Mouse (Mus musculus): ENCODE data around the gene Anks4b. TPM values are rescaled to one million over a fixed set of nuclear protein-coding genes. Genes with fewer than 3 reads are reported as not detected.

The Anks4b gene
- polyA plus RNA-seq (2015; fragmentation: Nextera tagmentation; extraction: Ambion mirVana), result 2.5 and 2.9 TPM in 2 replicates

GRCm38 (mm10) chr7:120173603-120174244, at the start of gene Anks4b:
TSS of gene Anks4b (plus strand) at chr7:120173858.
- Histone ChIP-seq H3K9me3 (replicated peaks; ENCODE audit: low read length) (no peaks in the 10 kb centered on the region), H3K4me2 (ENCODE audit: low read length) (peak within 1 kb of the TSS; percentile 30), H3K36me3 (ENCODE audit: insufficient read depth, low read length) (no peaks in the 10 kb centered on the region), H3K9ac (ENCODE audit: low read depth, low read length) (no peak within 1 kb of the TSS), H3K27me3 (ENCODE audit: insufficient read depth, low read length) (no peaks in the 10 kb centered on the region), H3K4me3 (replicated peaks; ENCODE audit: low read depth, low read length) (peak within 1 kb of the TSS; percentile 0), H3K4me1 (replicated peaks; ENCODE audit: insufficient read depth, low read length) (no peaks in the 10 kb centered on the region), H3K27ac (peak within 1 kb of the TSS; percentile 19; the same call in 1 of the 2 replicates)
- DNase-seq (ENCODE audit: low spot score), result no peak
- 57% methylated on average over 10 of the region's 10 CpGs for WGBS
- peak; percentile 96 for ATAC-seq (replicated peaks; ENCODE audit: low FRiP score, low read depth)
- TF ChIP-seq CTCF (IDR thresholded peaks at IDR 0.05; ENCODE audit: low read depth), result no peak

GRCm38 (mm10) chr7:120124844-120125243, 48.8 kb upstream of the Anks4b start:
- DNase-seq (ENCODE audit: low spot score) (peak; percentile 87), ATAC-seq (replicated peaks; ENCODE audit: low FRiP score, low read depth) (peak; percentile 88)
- WGBS, result 2% methylated on average over 3 of the region's 3 CpGs
- H3K4me1 ChIP-seq (replicated peaks; ENCODE audit: insufficient read depth, low read length), result peaks cover 5% of the 10 kb centered on the region; the same call in 1 of the 2 replicates
- H3K9ac ChIP-seq (ENCODE audit: low read depth, low read length), result no peak overlapping the region
- no peaks in the 10 kb centered on the region; the same call in 1 of the 2 replicates for H3K36me3 ChIP-seq (ENCODE audit: insufficient read depth, low read length)
- H3K4me3 ChIP-seq (replicated peaks; ENCODE audit: low read depth, low read length), result no peak overlapping the region
- H3K27ac ChIP-seq, result no peak overlapping the region
- TF ChIP-seq CTCF (IDR thresholded peaks at IDR 0.05; ENCODE audit: low read depth), result peak; percentile 92
- H3K27me3 ChIP-seq (ENCODE audit: insufficient read depth, low read length), result no peaks in the 10 kb centered on the region
- no peak overlapping the region for H3K4me2 ChIP-seq (ENCODE audit: low read length)
- no peaks in the 10 kb centered on the region for H3K9me3 ChIP-seq (replicated peaks; ENCODE audit: low read length)

DNA sequence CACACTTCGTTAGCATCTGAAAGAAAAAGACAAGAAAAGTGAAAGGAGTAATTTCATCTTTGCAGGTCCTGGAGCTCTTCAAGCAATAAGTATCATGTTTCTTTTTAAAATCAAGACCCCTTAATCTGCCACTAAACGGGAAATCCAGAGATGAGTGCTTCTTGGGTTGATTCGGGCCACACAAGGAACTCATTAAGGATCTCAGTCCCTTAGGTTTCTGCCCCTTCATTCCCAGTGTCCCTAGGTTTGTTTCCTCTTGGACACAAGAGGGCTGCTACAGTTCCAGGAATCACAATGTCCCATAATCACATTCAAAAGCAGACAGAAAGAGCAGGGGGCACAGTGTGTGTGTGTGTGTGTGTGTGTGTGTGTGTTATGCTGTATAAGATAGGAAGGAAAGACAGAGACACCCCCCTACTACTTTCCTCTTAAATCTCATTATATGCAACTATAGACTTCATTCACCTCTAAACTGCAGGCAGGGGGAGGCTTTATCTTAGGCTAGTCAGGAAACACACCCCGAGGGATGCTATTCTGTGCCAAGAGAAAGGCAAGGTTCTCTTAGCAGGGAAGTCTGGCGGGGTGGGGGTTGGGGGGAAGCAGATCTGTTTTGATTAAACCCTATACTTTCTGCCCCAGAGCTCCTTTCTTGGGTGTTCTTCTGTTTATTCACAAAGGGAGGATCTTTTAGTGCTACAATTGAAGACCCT, 46.5 kb upstream of the Anks4b start:
- ATAC-seq (replicated peaks; ENCODE audit: low FRiP score, low read depth) (peak; percentile 26; the same call in 1 of the 2 replicates), DNase-seq (ENCODE audit: low spot score) (peak; percentile 50)
- Histone ChIP-seq H3K4me1 (replicated peaks; ENCODE audit: insufficient read depth, low read length) (peaks cover 5% of the 10 kb centered on the region; the same call in 1 of the 2 replicates), H3K9ac (ENCODE audit: low read depth, low read length) (no peak overlapping the region), H3K4me2 (ENCODE audit: low read length) (no peak overlapping the region), H3K27me3 (ENCODE audit: insufficient read depth, low read length) (no peaks in the 10 kb centered on the region), H3K36me3 (ENCODE audit: insufficient read depth, low read length) (no peaks in the 10 kb centered on the region), H3K27ac (0 out of 2 replicates have a peak overlapping the region, but pooled peaks have one; percentile 31), H3K4me3 (replicated peaks; ENCODE audit: low read depth, low read length) (no peak overlapping the region), H3K9me3 (replicated peaks; ENCODE audit: low read length) (no peaks in the 10 kb centered on the region)
- TF ChIP-seq CTCF (IDR thresholded peaks at IDR 0.05; ENCODE audit: low read depth), result no peak
- WGBS, result 24% methylated on average over 5 of the region's 5 CpGs

GRCm38 (mm10) chr7:120127686-120128059, 46.0 kb upstream of the Anks4b start:
- Histone ChIP-seq H3K27ac (no peak overlapping the region), H3K4me2 (ENCODE audit: low read length) (no peak overlapping the region), H3K4me1 (replicated peaks; ENCODE audit: insufficient read depth, low read length) (peaks cover 5% of the 10 kb centered on the region; the same call in 1 of the 2 replicates), H3K9me3 (replicated peaks; ENCODE audit: low read length) (no peaks in the 10 kb centered on the region), H3K9ac (ENCODE audit: low read depth, low read length) (no peak overlapping the region), H3K36me3 (ENCODE audit: insufficient read depth, low read length) (no peaks in the 10 kb centered on the region), H3K27me3 (ENCODE audit: insufficient read depth, low read length) (no peaks in the 10 kb centered on the region), H3K4me3 (replicated peaks; ENCODE audit: low read depth, low read length) (no peak overlapping the region)
- ATAC-seq (replicated peaks; ENCODE audit: low FRiP score, low read depth), result peak; percentile 75
- DNase-seq (ENCODE audit: low spot score), result peak; percentile 83
- 16% methylated on average over 4 of the region's 4 CpGs for WGBS
- TF ChIP-seq CTCF (IDR thresholded peaks at IDR 0.05; ENCODE audit: low read depth), result no peak

- Histone ChIP-seq H3K4me2 (ENCODE audit: low read length) (no peak overlapping the region), H3K27ac (no peak overlapping the region), H3K9ac (ENCODE audit: low read depth, low read length) (no peak overlapping the region), H3K4me3 (replicated peaks; ENCODE audit: low read depth, low read length) (no peak overlapping the region), H3K36me3 (ENCODE audit: insufficient read depth, low read length) (no peaks in the 10 kb centered on the region), H3K27me3 (ENCODE audit: insufficient read depth, low read length) (no peaks in the 10 kb centered on the region), H3K9me3 (replicated peaks; ENCODE audit: low read length) (no peaks in the 10 kb centered on the region), H3K4me1 (replicated peaks; ENCODE audit: insufficient read depth, low read length) (peaks cover 5% of the 10 kb centered on the region; the same call in 1 of the 2 replicates)
- no peak for ATAC-seq (replicated peaks; ENCODE audit: low FRiP score, low read depth)
- WGBS, result 39% methylated on average over 4 of the region's 4 CpGs
- no peak for TF ChIP-seq CTCF (IDR thresholded peaks at IDR 0.05; ENCODE audit: low read depth)
- peak; percentile 21 for DNase-seq (ENCODE audit: low spot score)
Measured at GRCm38 (mm10) chr7:120128951-120129350, 44.7 kb upstream of the Anks4b start.

DNA sequence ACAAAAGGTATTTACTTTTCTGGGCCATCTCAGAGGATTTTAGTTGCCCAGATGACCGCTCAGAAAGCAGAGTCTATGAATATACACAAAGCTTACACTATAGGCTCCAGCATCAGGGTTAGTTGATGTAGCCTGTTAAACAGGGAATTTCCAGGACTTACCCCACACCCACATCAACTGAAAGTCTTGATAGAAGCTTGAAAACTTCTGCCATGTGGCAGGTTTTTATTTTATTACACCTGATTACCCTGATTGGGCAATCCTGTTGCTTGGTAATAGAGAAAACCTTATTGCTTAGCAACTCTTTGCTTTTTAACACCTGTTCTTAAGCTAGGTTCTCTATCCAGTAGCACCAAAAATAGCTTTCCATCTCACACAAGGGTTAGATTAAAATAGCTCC, 30.9 kb upstream of the Anks4b start:
- Histone ChIP-seq H3K4me1 (replicated peaks; ENCODE audit: insufficient read depth, low read length) (no peaks in the 10 kb centered on the region), H3K36me3 (ENCODE audit: insufficient read depth, low read length) (no peaks in the 10 kb centered on the region), H3K4me2 (ENCODE audit: low read length) (no peak overlapping the region), H3K9me3 (replicated peaks; ENCODE audit: low read length) (no peaks in the 10 kb centered on the region), H3K4me3 (replicated peaks; ENCODE audit: low read depth, low read length) (no peak overlapping the region), H3K27ac (no peak overlapping the region), H3K27me3 (ENCODE audit: insufficient read depth, low read length) (no peaks in the 10 kb centered on the region), H3K9ac (ENCODE audit: low read depth, low read length) (no peak overlapping the region)
- no peak for DNase-seq (ENCODE audit: low spot score)
- TF ChIP-seq CTCF (IDR thresholded peaks at IDR 0.05; ENCODE audit: low read depth), result no peak
- ATAC-seq (replicated peaks; ENCODE audit: low FRiP score, low read depth), result no peak
- 83% methylated on average over 1 of the region's 1 CpGs for WGBS

All from kidney, postnatal 0 days (tissue).